10 mouse cellular contexts compared by ENCODE assay signal in the genomic region with DNA sequence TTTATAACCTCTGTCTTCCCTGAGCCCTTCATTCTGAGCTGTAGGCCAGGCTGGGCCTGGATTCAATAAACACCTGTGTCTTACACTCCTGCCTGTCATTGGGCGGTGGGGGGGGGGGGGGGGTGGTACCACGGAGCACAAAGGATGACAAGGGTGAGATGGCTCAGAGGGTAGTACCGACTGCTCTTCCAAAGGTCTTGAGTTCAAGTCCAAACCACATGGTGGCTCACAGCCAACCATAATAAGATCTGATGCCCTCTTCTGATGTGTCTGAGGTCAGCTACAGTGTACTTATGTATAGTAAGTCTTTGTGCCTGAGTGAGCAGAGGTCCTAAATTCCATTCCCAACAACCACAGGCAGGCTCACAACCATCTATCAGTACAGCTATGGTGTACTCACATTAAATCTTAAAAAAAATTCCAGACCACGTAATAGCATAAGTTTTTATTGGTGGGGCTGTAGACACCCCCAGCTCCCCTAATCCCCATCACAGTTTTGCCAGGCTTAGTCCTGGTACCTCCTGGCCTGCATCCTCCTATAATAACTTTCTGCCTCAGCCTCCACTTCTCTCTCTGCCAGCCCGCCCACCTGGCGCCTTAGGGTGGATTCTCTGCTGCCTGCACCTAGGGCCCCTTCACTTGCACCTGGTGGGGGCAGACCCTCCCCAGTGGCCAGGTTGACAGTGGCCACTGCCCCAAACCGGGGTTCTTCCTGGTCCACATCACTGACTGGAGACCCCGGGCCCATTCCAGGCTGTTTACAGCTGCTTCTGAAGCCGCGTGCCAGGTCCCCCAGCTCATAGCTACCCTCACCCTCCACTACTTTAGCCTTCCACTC. TPM values are rescaled to one million over a fixed set of nuclear protein-coding genes. Genes with fewer than 3 reads are reported as not detected.
DNase-seq lines count a peak whose midpoint lies in the region; ATAC-seq lines count a peak whose summit lies in the region.
"Had no signal": no experiment of that assay in that cellular context is flagged by ENCODE, and none has a peak within 500 bp of the region (broad histone marks: within the 10 kb centered on the region; RNA-seq: fewer than 3 reads in every experiment).

No protein-coding gene starts in this region.

- H3K9ac ChIP-seq in kidney, embryonic 14.5 days (ENCODE audit: low read depth, low read length), result no peak overlapping the region
- no peak overlapping the region for H3K9ac ChIP-seq in embryonic facial prominence, embryonic 13.5 days
- H3K9ac ChIP-seq in intestine, embryonic 16.5 days (ENCODE audit: low read depth, low read length), result no peak overlapping the region

- H3K4me1 ChIP-seq in kidney, embryonic 14.5 days (ENCODE audit: control insufficient read depth, insufficient read depth, low read length), result peaks cover 15% of the 10 kb centered on the region; the same call in 1 of the 2 replicates
- H3K4me1 ChIP-seq in embryonic facial prominence, embryonic 13.5 days, result peaks cover 21% of the 10 kb centered on the region
- peaks cover 15% of the 10 kb centered on the region for H3K4me1 ChIP-seq in intestine, embryonic 16.5 days (ENCODE audit: control insufficient read depth, insufficient read depth, low read length)

- 54% methylated on average over 10 of the region's 10 CpGs for WGBS in kidney, embryonic 14.5 days
- WGBS in embryonic facial prominence, embryonic 13.5 days, result 46% methylated on average over 10 of the region's 10 CpGs
- WGBS in intestine, embryonic 16.5 days, result 57% methylated on average over 9 of the region's 10 CpGs

- peaks cover 73% of the 10 kb centered on the region for H3K36me3 ChIP-seq in kidney, embryonic 14.5 days (ENCODE audit: control insufficient read depth, insufficient read depth, low read length)
- peaks cover 87% of the 10 kb centered on the region for H3K36me3 ChIP-seq in embryonic facial prominence, embryonic 13.5 days
- peaks cover 35% of the 10 kb centered on the region for H3K36me3 ChIP-seq in intestine, embryonic 16.5 days (ENCODE audit: control insufficient read depth, insufficient read depth, low read length)

- ATAC-seq in kidney, embryonic 14.5 days (ENCODE audit: low FRiP score, low TSS enrichment), result peak; percentile 13
- ATAC-seq in embryonic facial prominence, embryonic 13.5 days (ENCODE audit: insufficient number of reproducible peaks, insufficient read depth, low FRiP score, low TSS enrichment, low read depth), result no peak
- ATAC-seq in intestine, embryonic 16.5 days, result peak; percentile 27

- no peaks in the 10 kb centered on the region for H3K9me3 ChIP-seq in kidney, embryonic 14.5 days (ENCODE audit: control insufficient read depth, low read length)
- no peaks in the 10 kb centered on the region for H3K9me3 ChIP-seq in embryonic facial prominence, embryonic 13.5 days
- H3K9me3 ChIP-seq in intestine, embryonic 16.5 days (ENCODE audit: control insufficient read depth, low read length), result no peaks in the 10 kb centered on the region

- no peak overlapping the region for H3K4me2 ChIP-seq in kidney, embryonic 14.5 days (replicated peaks; ENCODE audit: low read depth, low read length)
- no peak overlapping the region for H3K4me2 ChIP-seq in embryonic facial prominence, embryonic 13.5 days
- H3K4me2 ChIP-seq in intestine, embryonic 16.5 days (ENCODE audit: low read depth, low read length), result no peak overlapping the region

- H3K4me3 ChIP-seq in kidney, embryonic 14.5 days (ENCODE audit: low read length), result no peak overlapping the region
- no peak overlapping the region for H3K4me3 ChIP-seq in embryonic facial prominence, embryonic 13.5 days
- H3K4me3 ChIP-seq in intestine, embryonic 16.5 days (ENCODE audit: low read length), result no peak overlapping the region
- H3K4me3 ChIP-seq: erythroblast, embryonic 14.5 days had no signal

- DNase-seq in kidney, adult 18-20 months, result no peak
- peak; percentile 36 for DNase-seq in naive thymus-derived CD4-positive, alpha-beta T cell, adult 2 months (ENCODE audit: low read depth)
- DNase-seq in adrenal gland, adult 8-10 months, result no peak
- DNase-seq in thymus, postnatal 14 days, result no peak
- DNase-seq in urinary bladder, postnatal 10 days (ENCODE audit: low spot score), result no peak

- H3K27ac ChIP-seq in kidney, embryonic 14.5 days (ENCODE audit: low read depth, low read length), result no peak overlapping the region
- peak overlapping the region; percentile 69; the same call in 1 of the 2 replicates for H3K27ac ChIP-seq in embryonic facial prominence, embryonic 13.5 days
- no peak overlapping the region for H3K27ac ChIP-seq in intestine, embryonic 16.5 days (ENCODE audit: low read length)

- H3K27me3 ChIP-seq in kidney, embryonic 14.5 days (ENCODE audit: control insufficient read depth, insufficient read depth, low read length), result no peaks in the 10 kb centered on the region
- no peaks in the 10 kb centered on the region for H3K27me3 ChIP-seq in embryonic facial prominence, embryonic 13.5 days
- H3K27me3 ChIP-seq in intestine, embryonic 16.5 days (replicated peaks; ENCODE audit: control insufficient read depth, insufficient read depth, low read length), result no peaks in the 10 kb centered on the region

RNA-seq across cellular contexts. Expression of gene Prtn3, which starts 9.7 kb away (rescaled TPM):
- polyA plus RNA-seq in kidney, embryonic 14.5 days (2014; fragmentation: Nextera tagmentation; extraction: Ambion mirVana), result 9.6 and 11.1 TPM in 2 replicates
- 7.3 and 8.5 TPM in 2 replicates for polyA plus RNA-seq in embryonic facial prominence, embryonic 13.5 days (2015; fragmentation: Nextera tagmentation; extraction: Ambion mirVana)
- polyA plus RNA-seq in intestine, embryonic 16.5 days (2015; fragmentation: Nextera tagmentation; extraction: Ambion mirVana), result 2.7 and 2.8 TPM in 2 replicates
- under 1 TPM in 1 of 4 experiments, not detected in 3; 0.35 TPM for total RNA-seq in adrenal gland, adult 8-10 months (2022)

RNA-seq across cellular contexts. Expression of gene Plppr3, which starts 9.9 kb away (rescaled TPM):
- 58.8 and 59.7 TPM in 2 replicates for polyA plus RNA-seq in kidney, embryonic 14.5 days (2014; fragmentation: Nextera tagmentation; extraction: Ambion mirVana)
- polyA plus RNA-seq in embryonic facial prominence, embryonic 13.5 days (2015; fragmentation: Nextera tagmentation; extraction: Ambion mirVana), result 126 and 138 TPM in 2 replicates
- 25.5 and 28.2 TPM in 2 replicates for polyA plus RNA-seq in intestine, embryonic 16.5 days (2015; fragmentation: Nextera tagmentation; extraction: Ambion mirVana)
- 1 to 10 TPM; 1.7 to 4.3 (median 3.0) TPM for total RNA-seq in adrenal gland, adult 8-10 months (2022)

RNA-seq across cellular contexts. Expression of gene Ptbp1, which starts 10.3 kb away (rescaled TPM):
- polyA plus RNA-seq in kidney, embryonic 14.5 days (2014; fragmentation: Nextera tagmentation; extraction: Ambion mirVana), result 279 and 333 TPM in 2 replicates
- 386 and 390 TPM in 2 replicates for polyA plus RNA-seq in embryonic facial prominence, embryonic 13.5 days (2015; fragmentation: Nextera tagmentation; extraction: Ambion mirVana)
- polyA plus RNA-seq in intestine, embryonic 16.5 days (2015; fragmentation: Nextera tagmentation; extraction: Ambion mirVana), result 295 and 302 TPM in 2 replicates
- total RNA-seq in adrenal gland, adult 8-10 months (2022), result 100 to 1,000 TPM; 249 to 275 (median 255) TPM

RNA-seq across cellular contexts. Expression of gene Elane, which starts 21.5 kb away (rescaled TPM):
- not detected in 2 replicates for polyA plus RNA-seq in kidney, embryonic 14.5 days (2014; fragmentation: Nextera tagmentation; extraction: Ambion mirVana)
- polyA plus RNA-seq in embryonic facial prominence, embryonic 13.5 days (2015; fragmentation: Nextera tagmentation; extraction: Ambion mirVana), result 1.9 TPM in 1 of 2 replicates, not detected in the other
- 0.42 and 2.4 TPM in 2 replicates for polyA plus RNA-seq in intestine, embryonic 16.5 days (2015; fragmentation: Nextera tagmentation; extraction: Ambion mirVana)
- not detected for total RNA-seq in adrenal gland, adult 8-10 months (2022)
- total RNA-seq: left cerebral cortex, postnatal 25 days had no signal

RNA-seq across cellular contexts. Expression of gene Cfd, which starts 26.1 kb away (rescaled TPM):
- not detected in 2 replicates for polyA plus RNA-seq in kidney, embryonic 14.5 days (2014; fragmentation: Nextera tagmentation; extraction: Ambion mirVana)
- not detected in 2 replicates for polyA plus RNA-seq in embryonic facial prominence, embryonic 13.5 days (2015; fragmentation: Nextera tagmentation; extraction: Ambion mirVana)
- polyA plus RNA-seq in intestine, embryonic 16.5 days (2015; fragmentation: Nextera tagmentation; extraction: Ambion mirVana), result not detected in 2 replicates
- 1,000 to 10,000 TPM in 2 of 4 experiments, 100 to 1,000 TPM in 2; 123 to 1,857 (median 821) TPM for total RNA-seq in adrenal gland, adult 8-10 months (2022)
- total RNA-seq: left cerebral cortex, postnatal 25 days had no signal
- polyA plus RNA-seq: erythroblast, embryonic 14.5 days had no signal
